Mouse (Mus musculus): ENCODE data around the gene Kcnma1.
A peak's percentile ranks its signal among the peaks of the same experiment; 100 is the strongest.

Kcnma1 gene

DNA sequence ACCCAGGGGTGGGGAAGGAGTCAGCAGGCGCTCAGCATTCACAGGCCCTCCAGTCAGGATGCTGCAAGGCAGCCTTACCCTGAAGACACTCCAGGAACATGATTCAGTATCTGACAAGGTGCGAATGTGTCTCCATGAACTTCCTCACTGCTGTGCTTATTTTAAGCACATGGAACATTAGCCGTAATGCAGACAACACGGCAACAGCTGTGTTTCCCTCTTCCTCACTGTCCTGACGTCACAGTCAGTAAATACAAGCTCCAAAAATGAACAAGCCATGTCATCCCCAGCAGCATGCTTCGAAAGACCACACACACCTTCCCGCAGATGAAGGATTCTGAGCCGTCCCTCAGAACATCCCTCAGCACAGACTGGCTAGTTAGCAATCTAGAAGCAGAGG lies 47.8 kb downstream of the Kcnma1 start:
- DNase-seq (ENCODE audit: low spot score), result peak; percentile 24

DNA sequence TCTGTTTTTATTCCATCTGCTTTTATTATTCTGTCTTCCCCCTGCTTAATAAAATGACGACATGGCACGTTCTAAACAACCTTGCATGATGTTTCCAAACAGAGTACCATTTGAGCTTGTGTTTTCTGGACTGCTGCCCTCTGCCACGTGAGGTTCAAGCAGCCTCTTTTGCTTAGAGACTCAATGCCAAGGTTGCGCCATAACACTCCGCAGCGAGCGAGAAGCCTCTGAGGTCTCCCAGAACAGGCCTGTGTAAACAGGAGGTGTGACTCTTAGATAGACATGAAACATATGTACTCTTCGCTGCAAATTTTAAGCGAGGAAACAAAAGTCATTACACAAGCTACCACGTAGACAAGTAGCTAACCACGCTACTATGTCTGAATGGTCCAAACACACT lies 55.2 kb downstream of the Kcnma1 start:
- no peak for DNase-seq (ENCODE audit: low spot score)

DNA sequence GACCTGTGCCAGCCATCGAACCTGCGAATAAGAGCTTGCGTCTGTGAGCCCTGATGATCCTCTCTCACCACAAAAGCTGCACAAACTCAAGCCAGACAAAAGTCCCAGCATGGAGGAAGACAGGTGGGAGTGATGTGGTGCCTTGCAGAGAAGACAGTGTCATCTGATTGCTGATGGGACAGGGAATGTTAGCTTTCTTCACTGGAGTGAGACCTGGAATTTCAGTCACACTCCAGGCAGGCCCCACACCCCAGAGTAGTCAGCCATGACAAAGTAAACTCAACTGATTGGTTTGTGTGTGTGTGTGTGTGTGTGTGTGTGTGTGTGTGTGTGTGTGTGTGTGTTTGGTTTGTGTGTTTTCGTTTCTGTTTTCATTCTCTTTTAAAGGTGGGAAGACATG lies 57.0 kb downstream of the Kcnma1 start:
- no peak for DNase-seq (ENCODE audit: low spot score)

DNA sequence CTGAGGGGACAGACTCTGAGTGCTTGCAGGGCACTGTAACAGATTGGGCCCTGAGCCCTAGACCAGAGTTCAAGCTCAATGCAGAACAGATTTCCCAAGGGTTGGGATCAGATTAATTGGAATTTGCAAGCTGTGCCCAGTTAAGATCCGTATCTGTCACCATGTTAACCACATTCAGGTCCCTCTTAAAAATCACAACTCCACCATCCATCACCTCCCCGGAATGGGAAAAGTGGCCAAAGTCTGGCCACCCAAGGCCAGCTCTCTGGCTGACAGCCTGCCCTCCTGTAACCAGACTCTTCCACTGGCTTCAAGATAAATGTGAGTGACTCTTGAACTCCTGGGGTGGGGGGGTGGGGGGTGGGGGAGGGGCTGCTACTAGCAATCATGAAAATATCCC lies 70.4 kb downstream of the Kcnma1 start:
- no peak for DNase-seq (ENCODE audit: low spot score)

DNA sequence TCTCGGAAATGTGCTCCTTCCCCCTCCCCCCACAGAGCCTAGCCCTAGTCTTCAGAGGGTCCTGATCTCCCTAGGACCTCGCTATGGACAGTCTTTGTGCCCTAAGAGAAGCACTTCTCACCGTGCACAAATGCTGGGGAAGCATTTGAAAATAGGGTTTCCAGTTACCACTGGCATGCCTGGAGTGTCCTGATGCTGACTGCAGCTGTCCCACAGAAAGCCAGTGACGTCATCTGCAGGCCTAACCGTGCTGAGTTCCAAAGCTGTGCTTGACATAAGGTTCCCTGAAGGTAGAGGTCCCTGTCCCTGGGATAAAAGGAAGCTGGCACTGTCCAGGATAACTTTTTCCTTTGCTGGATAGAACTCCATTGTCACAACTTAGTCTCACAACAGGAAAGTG lies 71.1 kb downstream of the Kcnma1 start:
- DNase-seq (ENCODE audit: low spot score), result no peak

DNA sequence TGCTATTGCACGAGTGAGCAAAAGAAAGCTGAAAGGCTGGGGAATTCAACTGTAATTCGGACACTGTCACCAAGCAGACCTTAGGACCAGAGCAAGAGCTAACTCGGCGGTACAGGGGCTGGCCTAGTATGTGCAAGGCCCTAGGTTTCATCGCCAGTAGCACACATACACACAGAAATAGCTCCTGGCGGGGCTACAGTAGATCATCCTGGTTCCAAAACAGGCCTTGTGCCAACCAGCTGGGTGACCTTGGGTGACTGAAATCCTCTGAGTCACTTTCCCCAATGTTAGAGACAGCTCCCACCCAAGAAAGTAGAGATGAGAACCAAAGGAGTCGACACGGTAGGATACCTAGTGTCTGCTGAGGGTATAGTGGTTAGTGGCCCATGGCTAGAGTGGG lies 72.2 kb downstream of the Kcnma1 start:
- no peak for DNase-seq (ENCODE audit: low spot score)

DNA sequence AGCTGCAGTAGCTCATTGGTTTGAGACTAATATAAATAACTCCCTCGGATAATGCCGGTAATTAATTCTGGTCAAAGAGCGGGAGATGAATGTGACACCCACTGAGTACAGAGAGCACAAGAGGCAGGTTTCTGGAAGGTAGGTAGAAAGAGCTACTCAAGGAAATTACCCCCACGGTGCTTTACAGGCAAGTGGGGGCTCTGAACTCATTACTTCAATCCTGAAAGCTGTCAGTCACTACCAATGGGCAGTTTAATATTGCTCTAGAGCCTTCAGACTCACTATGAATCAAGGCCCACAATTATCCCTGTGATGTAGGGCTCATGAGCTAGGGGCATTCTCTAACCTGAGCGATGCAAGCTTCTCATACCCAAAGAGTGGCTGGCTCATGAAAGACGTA lies 79.3 kb downstream of the Kcnma1 start:
- DNase-seq (ENCODE audit: low spot score), result no peak

DNA sequence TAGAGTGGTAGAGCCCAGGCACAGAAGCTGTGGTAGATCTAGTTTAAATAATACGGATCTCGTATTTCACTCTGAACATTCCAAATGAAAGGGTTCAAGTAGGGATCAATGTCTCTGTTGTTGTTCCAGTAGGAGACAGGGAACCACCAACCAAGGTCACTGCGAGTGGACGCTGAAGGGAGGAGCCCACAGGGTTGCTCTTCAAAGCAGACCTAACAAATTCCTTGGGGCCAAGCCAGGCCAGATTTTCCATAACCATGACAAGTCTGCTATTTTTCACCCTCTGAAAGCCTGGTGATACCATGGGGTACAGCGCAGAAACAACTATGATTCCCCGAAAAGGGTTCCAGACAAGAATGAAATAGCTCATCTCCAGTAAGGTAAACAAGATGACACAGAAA lies 82.6 kb downstream of the Kcnma1 start:
- DNase-seq (ENCODE audit: low spot score), result no peak

DNA sequence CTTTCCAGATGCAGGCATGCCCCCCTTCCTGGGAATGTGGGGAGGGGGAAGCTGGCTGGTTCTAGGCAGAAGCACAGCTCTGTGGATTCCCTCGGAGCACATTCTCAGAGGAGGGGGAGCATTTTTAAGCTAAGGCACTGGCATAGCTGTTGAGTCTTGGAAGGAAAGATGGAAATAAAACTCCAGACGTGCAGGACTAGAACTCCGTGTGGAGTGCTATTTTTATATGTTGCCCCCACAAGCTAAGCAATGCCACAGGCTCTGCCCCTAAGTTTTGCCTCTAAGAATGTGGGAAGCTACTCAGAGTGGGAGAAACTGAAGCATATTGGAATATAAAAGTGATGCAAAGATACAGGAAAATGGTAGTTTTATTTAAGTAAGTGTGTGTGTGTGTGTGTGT lies 85.1 kb downstream of the Kcnma1 start:
- DNase-seq (ENCODE audit: low spot score), result no peak

DNA sequence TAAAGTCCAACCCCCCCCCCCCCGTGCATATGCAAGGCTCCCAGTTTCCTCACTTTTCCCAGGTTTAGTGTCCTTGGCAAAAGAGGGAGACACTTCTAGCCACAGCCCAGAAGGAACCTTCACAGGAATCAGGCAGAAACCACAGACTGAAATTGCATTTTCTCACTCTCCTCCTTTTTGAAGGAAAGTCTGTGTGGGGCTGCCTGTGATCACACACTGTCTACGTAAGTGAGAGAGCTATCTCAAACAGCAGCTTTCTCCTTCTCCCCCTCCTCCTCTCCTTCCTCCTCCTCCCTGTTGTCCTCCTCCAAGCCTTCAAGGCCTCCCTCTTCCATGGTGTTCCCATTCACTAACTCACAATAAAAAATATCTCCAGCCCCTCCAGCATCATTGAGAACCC lies 90.9 kb downstream of the Kcnma1 start:
- no peak for DNase-seq (ENCODE audit: low spot score)

DNA sequence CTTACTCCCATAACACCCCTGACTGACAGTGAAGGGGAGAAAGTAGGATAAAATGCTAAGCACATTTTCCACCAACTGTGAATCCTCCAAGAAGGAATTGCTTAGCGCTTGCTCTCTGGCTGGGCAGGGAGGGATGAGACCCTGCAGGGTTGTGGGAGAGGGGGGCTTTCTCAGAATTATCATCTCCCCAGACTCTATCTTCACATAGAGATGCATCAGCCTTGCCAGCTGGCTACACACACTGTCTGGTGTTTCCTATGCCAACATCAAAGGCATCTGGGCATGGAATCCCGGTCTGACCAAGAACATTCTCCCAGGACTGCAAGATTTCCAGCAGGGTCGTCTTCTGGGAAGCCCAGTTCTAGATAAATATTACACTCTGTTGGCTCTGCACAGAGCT lies 91.5 kb downstream of the Kcnma1 start:
- no peak for DNase-seq (ENCODE audit: low spot score)

DNA sequence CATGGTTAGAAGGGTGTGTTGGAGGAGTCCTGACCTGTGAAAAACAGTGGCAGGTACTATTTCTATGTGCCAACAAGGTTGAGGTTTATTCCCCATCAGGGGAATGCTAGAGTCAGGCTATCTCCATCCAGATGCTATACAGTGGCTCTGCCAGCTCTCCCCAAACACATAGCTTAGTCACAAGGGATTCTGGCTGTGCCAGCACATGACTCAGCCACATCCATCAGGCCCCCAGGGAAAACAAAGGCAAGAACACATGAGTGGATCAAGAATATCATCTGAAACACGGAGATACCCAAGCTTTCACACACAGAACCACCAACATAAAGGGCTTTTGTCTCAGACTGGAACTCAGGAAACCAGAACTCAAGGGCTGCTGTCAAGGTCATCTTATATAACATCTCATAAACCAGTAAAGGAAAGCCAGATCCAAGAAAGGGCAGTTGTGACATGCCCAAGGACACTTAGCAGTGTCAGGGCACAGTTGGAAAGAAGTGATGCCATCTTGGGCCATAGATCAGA lies 103.1 kb downstream of the Kcnma1 start:
- DNase-seq (ENCODE audit: low spot score), result peak; percentile 55

DNA sequence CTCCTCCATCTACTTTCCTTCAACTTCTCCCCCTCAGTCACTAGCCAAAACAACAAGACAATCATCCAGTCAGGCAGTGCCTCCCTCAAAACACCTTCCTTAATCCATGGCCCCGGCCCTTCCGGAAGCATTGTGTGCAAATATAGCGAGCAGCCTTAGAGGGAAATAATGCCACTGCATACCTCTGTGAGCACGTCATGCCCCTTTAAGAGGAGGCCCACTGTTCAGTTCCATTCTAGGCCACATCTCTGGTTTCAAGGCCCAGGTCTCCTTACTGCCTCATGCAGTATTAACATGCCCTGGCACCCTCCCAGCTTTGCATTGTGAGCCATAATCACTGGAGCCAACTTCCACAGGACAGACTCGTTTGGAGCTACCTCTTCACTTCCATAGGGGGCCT lies 105.7 kb downstream of the Kcnma1 start:
- DNase-seq (ENCODE audit: low spot score), result no peak

DNA sequence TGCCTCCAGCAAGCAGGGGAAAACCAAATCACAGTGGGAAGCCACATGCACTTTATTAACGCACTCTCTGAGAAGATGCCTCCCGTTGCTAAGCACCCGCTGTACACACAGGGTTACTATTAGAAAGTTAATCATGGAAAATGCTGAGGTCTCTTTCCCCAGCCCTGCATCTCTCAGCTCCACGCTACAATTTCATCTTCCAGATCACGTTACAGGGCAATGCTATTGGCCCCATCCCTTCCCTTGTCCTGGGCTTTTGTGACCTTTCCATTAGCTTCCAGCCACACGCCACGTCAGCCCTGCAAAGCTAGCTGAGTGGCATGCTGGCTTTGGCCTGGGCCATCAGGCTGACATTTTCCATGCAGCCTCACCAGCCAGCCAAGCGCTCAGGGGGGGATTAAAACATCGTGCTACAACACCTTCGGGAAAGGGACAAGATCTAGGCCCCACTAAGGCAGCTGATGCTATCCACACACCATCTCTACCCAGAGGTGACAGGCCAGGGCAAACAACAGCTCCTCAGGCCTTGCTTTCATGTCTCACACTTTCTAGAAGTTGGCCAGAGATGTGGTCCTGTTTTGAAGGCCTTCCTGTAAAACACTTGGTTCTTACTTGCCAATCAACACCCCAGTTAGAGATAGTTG lies 111.5 kb downstream of the Kcnma1 start:
- DNase-seq (ENCODE audit: low spot score), result peak; percentile 19

DNA sequence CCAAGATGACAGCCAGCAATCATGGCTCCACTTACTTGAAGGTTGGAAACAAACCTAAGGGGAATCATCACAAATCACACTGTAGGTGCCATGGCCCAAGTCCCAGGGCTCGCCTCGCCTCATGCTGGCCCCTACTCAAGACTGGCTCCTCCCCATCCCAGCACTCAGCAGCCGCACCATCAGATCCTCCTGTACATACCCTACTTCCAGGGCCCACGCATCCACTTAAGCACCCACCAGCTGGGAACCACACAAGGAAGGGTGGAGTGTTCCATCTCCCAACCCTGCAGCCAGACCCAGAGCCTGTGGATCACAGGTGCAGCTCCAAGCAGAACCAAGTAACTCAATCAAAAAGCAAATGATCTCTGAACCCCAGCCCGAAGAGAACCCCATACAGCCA lies 114.8 kb downstream of the Kcnma1 start:
- DNase-seq (ENCODE audit: low spot score), result peak; percentile 15

DNA sequence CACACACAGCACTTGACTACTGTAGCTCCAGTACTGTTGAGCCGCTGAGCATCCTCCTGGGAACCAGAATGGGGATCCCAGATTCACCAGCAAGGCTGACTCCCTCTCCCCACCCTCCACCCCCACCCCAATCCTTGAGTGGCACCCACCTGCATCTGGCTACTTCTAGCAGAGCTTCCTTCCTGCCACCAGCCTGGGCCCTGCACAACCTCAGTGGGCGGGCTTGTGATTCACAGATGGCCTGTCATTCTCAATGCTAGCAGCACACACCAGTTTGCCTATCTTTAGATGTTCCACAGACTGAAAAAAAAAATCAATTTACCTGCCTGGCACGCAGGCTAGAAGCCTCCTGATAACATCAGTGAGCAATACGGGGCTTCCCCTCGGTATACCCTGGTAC lies 116.5 kb downstream of the Kcnma1 start:
- peak; percentile 46 for DNase-seq (ENCODE audit: low spot score)

DNA sequence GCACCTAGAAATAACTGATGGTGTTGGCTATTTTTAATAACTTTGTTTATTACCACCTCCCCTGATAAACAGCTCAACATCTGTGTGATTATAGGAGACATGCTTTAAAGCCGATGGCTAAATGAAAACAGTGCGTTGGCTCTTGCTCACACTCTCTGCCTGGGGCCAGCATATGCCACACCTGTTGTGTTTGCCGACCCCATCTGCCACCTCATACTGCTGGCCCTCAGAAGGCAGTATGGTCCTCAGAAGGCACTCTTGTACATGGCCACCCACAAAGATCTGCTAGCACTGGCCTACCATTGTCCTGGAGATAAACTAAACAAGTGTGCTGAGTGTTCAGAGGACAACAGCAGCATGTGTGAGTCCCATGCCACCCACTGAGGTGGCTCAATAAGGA lies 118.3 kb downstream of the Kcnma1 start:
- no peak for DNase-seq (ENCODE audit: low spot score)

DNA sequence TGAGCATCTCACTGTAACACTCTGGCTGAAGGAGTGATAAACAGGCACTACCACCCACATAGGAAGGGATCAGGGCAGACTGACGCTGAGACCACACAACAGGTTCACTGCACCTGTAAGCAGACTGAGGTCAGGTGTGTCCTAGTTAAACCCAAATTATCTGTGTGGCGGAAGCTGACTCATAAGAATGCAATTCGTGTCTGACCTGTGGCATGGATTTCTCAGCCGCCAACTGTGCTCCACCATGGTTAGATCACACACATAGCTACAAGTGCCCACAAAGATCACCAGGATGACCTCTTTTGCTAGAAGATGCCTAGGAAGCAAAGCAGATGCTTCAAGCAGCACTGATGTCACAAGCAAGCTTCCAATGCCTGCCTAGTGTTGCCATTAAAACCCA lies 128.2 kb downstream of the Kcnma1 start:
- DNase-seq (ENCODE audit: low spot score), result no peak

DNA sequence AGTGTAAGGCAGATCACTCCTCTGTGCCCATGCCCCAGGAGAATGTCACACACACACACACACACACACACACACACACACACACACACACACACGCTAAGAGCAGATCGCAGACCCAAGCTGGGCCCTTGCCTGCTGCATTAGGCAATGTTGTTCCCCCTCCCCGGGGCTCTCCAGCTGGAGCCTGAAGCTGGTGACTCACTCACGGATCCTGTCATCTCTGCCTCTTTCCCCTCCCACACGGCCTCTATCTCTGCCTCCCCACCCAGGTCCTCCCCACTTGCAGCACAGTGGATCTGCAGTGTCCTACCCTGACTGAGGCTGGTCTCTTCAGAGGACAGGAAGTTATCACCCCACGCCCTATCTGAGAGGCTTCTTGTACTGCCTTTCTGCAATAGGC lies 128.8 kb downstream of the Kcnma1 start:
- peak; percentile 84 for DNase-seq (ENCODE audit: low spot score)

DNA sequence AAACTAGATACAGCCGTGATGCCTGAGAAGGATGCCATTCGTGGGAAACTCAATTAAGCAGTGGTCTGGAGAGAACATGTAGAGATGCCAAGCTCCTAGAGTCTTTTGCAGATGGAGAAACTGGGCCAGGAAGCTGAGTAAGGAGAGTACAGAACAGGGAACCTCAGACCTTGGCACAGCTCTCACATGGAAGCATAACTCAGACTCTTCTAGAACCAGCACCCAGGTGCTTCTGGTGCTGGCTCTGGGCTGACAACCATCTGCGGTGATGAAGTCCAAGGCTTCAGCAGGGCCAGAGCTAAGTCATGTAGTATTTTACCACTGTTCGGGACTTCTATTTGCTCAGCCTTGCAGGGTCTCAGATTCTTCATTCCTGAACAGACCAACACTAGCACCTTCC lies 129.2 kb downstream of the Kcnma1 start:
- DNase-seq (ENCODE audit: low spot score), result no peak

DNA sequence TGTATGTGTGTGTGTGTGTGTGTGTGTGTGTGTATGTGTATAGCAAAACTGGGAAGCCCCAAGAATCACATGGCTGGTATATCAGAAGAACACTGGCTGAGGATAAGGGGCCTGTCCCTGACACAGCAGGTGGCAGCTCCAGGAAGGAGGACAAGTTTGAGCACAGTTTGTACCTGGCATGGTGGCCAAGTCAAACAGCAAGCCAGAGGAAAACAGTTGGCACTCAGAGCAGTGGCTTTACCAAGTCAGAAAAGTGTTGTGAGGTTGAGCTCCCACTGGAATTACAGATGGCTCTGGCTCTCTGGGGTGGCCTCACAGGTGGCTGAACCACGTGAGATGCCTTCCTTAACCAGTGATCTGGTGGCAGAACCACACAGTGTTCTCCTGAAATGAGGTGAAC lies 132.3 kb downstream of the Kcnma1 start:
- DNase-seq (ENCODE audit: low spot score), result no peak

DNA sequence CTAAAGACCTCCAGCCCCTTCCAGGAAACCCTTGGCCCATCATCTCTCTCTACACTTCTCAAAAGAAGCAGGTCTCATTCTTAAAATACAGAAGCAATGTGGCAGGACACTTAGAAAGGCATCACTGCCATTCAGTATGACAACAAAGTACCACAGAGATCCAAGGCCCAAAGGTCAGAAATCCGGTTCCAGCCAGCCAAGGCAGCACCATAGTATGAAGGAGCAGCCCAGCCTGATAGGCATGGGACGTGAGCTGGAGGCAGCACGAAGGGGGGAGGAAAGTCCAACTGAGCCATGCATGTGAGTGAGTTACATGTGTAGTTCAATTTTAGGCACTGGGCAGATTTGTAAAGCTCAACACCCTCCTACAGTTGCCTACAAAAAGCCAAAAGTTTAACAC lies 135.0 kb downstream of the Kcnma1 start:
- no peak for DNase-seq (ENCODE audit: low spot score)

DNA sequence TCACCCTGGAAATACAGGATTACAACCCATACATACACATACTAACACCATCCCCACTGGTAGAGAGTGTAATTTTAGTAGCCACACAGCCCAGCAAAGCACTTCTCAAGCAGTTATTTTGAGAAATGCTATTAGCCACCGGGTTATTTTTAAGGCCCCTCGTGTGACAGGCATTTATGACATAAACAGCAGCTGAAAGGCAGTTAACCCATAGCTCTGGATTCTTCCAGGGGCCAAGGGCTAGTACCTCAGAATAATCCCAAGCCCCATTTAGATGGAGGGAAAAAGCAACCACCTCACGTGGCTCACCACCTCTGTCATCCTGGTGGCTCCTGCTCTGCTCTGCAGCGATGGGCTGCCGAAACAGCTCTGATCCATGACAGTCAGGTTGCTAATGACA lies 136.7 kb downstream of the Kcnma1 start:
- no peak for DNase-seq (ENCODE audit: low spot score)

DNA sequence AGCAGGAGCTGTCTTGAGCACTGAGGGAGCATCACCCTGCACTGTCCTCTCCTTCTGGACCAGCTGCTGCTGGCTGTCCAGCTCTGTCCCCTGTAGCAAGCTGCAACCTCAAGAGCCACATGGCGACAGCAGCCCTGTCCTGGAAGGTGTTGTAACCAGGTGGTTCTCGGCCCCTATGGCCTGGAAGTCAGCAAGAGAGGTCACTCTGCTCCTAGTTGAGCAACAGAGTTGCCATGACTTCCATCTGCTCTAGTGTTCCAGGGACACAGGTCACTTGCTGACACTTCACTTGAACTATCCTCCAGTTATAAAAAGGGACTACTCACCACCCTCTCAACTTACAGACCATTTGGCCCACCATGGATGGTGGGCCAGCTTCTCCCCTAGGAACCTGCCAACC lies 139.7 kb downstream of the Kcnma1 start:
- DNase-seq (ENCODE audit: low spot score), result no peak

DNA sequence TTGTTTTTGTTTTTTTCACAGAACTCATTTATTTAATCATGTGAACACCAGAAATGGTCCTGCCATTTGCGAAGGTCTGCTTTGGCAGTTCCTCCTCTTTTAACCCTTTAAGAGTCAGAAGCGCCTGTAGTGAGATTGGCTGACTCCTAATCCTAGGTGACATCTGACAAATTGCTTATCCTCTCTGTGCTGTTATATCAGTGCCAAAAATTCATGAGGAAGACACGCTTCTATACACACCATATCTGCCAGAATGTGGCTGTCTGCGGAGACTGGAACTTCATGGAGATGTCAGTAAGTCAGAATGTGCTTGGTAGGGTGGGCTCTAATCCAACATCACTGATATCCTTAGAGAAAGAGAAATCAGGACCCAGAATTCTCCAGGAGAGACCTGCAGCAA lies 157.3 kb downstream of the Kcnma1 start:
- DNase-seq (ENCODE audit: low spot score), result no peak

Data from layer of hippocampus, adult 11-12 months (tissue).